Mouse (Mus musculus): ENCODE measurements around the gene Gstm3. TPM values are rescaled to one million over a fixed set of nuclear protein-coding genes. Genes with fewer than 3 reads are reported as not detected.
"Not testable (repeated sequence)": the region's sequence is repeated elsewhere in the genome, so short reads cannot be mapped to it uniquely, and the experiment has no call there.

Gstm3 gene
- polyA plus RNA-seq, 1 experiment: not detected

DNA sequence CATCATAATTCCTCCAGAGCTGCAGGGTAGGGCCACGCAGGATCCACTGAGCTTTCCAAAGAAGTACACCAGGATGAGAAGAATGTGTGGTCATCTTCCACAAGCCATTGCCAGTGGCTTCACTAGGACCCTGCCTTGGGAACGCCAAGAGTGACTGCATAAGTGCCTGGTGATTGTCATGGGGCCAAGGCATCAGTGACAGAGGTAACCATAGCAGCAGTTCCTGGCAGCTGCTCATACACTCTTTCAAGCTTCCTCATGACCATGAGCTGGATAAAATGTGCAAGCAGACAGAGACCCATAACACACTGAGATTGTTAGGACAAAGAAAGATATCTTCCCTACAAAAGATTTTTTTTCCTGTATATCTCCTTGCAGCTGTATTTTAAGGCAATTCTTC, 41.2 kb upstream of the Gstm3 start:
- no peak overlapping the region for H3K27ac ChIP-seq (ENCODE audit: insufficient read depth, low read length)
- TF ChIP-seq CTCF (IDR thresholded peaks at IDR 0.05; ENCODE audit: extremely low read depth, insufficient read depth, low read length) (no peak), POLR2A (IDR thresholded peaks at IDR 0.05; ENCODE audit: extremely low read depth, insufficient read depth, low read length) (no peak)
- H3K4me1 ChIP-seq (ENCODE audit: control insufficient read depth, insufficient read depth, low read length): peaks cover 4% of the 10 kb centered on the region
- H3K4me3 ChIP-seq (ENCODE audit: insufficient read depth, low read length): no peak overlapping the region

DNA sequence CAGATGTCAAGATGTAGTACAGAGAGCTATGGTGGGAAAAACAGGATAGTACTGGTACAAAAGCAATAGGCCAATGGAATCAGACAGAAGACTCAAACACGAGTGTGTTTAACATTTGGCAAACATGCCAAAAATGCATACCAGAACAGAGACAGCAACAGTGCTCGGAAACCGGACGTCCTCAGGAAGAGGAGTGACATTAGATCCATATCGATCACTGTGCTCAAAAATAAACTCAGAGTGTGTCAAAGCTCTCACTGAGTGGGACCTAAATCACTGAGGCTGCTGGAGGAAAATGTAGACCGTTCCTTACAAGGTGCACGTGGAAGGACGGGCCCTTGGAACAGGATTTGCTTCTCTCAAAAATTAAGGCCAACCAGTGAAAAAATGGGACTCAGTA, 32.9 kb upstream of the Gstm3 start:
- Histone ChIP-seq H3K4me3 (ENCODE audit: insufficient read depth, low read length) (no peak overlapping the region), H3K27ac (ENCODE audit: insufficient read depth, low read length) (no peak overlapping the region), H3K4me1 (ENCODE audit: control insufficient read depth, insufficient read depth, low read length) (no peaks in the 10 kb centered on the region)
- TF ChIP-seq POLR2A (IDR thresholded peaks at IDR 0.05; ENCODE audit: extremely low read depth, insufficient read depth, low read length): no peak
- TF ChIP-seq CTCF (IDR thresholded peaks at IDR 0.05; ENCODE audit: extremely low read depth, insufficient read depth, low read length): no peak

GRCm38 (mm10) chr3:107999491-107999890, 30.4 kb upstream of the Gstm3 start:
- H3K4me1 ChIP-seq (ENCODE audit: control insufficient read depth, insufficient read depth, low read length): no peaks in the 10 kb centered on the region
- no peak overlapping the region for H3K4me3 ChIP-seq (ENCODE audit: insufficient read depth, low read length)
- TF ChIP-seq CTCF (IDR thresholded peaks at IDR 0.05; ENCODE audit: extremely low read depth, insufficient read depth, low read length): no peak
- TF ChIP-seq POLR2A (IDR thresholded peaks at IDR 0.05; ENCODE audit: extremely low read depth, insufficient read depth, low read length): no peak
- no peak overlapping the region for H3K27ac ChIP-seq (ENCODE audit: insufficient read depth, low read length)

DNA sequence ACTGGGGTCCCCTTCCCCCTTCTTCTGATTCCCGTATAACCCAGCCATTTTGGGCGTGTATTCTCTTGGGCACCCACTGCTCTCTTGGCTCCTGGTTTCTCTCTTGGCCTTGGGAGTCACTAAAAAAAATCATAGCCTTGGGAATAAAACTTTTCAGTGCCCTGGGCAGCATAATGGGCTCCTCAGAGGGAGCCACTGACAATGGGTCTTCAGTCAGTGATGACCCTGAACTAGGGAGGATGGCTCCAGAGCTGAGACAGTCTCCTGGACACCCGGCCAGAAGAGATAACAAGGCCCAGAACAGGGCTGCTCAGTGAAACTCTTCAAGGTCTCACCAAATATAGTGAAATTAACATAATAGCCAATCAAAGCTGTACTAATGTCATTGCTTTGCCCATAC, 29.5 kb upstream of the Gstm3 start:
- Histone ChIP-seq H3K27ac (ENCODE audit: insufficient read depth, low read length) (no peak overlapping the region), H3K4me3 (ENCODE audit: insufficient read depth, low read length) (no peak overlapping the region), H3K4me1 (ENCODE audit: control insufficient read depth, insufficient read depth, low read length) (no peaks in the 10 kb centered on the region)
- TF ChIP-seq CTCF (IDR thresholded peaks at IDR 0.05; ENCODE audit: extremely low read depth, insufficient read depth, low read length): no peak
- no peak for TF ChIP-seq POLR2A (IDR thresholded peaks at IDR 0.05; ENCODE audit: extremely low read depth, insufficient read depth, low read length)

- H3K4me3 ChIP-seq (ENCODE audit: insufficient read depth, low read length): no peak overlapping the region
- no peak overlapping the region for H3K27ac ChIP-seq (ENCODE audit: insufficient read depth, low read length)
- H3K4me1 ChIP-seq (ENCODE audit: control insufficient read depth, insufficient read depth, low read length): no peaks in the 10 kb centered on the region
- TF ChIP-seq CTCF (IDR thresholded peaks at IDR 0.05; ENCODE audit: extremely low read depth, insufficient read depth, low read length): no peak
- TF ChIP-seq POLR2A (IDR thresholded peaks at IDR 0.05; ENCODE audit: extremely low read depth, insufficient read depth, low read length): no peak
Observed at GRCm38 (mm10) chr3:107996576-107996975, 27.5 kb upstream of the Gstm3 start.

DNA sequence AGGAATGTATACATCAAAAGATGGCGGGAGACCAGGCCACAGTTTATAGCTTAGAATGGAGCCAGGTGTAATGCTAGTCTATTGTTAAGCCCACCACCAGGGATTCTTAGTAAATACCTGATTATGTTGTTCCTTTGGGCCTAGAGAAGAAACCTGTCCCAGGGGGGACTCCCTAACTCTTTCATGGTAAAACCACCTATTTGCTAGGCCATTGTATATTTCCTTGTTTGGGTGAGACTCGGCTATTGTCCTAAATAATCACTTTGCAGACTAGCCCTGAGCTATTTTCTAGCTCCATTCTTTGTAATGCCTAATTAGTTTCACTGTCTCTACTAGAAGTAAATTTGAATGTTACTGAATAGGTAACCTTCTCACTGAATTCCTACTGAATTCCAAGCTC, 26.9 kb upstream of the Gstm3 start:
- H3K4me1 ChIP-seq (ENCODE audit: control insufficient read depth, insufficient read depth, low read length); H3K27ac ChIP-seq (ENCODE audit: insufficient read depth, low read length); H3K4me3 ChIP-seq (ENCODE audit: insufficient read depth, low read length): not testable (repeated sequence)

GRCm38 (mm10) chr3:107986041-107986562, 17.0 kb upstream of the Gstm3 start, which contains the start of gene Gstm2:
Gene Gstm2, minus strand, starts transcription at chr3:107986453.
- TF ChIP-seq POLR2A (IDR thresholded peaks at IDR 0.05; ENCODE audit: extremely low read depth, insufficient read depth, low read length): no peak
- TF ChIP-seq CTCF (IDR thresholded peaks at IDR 0.05; ENCODE audit: extremely low read depth, insufficient read depth, low read length): no peak
- Histone ChIP-seq H3K27ac (ENCODE audit: insufficient read depth, low read length) (no peak within 1 kb of the TSS), H3K4me1 (ENCODE audit: control insufficient read depth, insufficient read depth, low read length) (no peaks in the 10 kb centered on the region; the same call in 1 of the 2 replicates), H3K4me3 (ENCODE audit: insufficient read depth, low read length) (no peak within 1 kb of the TSS)

- not testable (repeated sequence) for H3K27ac ChIP-seq (ENCODE audit: insufficient read depth, low read length); H3K4me1 ChIP-seq (ENCODE audit: control insufficient read depth, insufficient read depth, low read length); H3K4me3 ChIP-seq (ENCODE audit: insufficient read depth, low read length)
Observed at GRCm38 (mm10) chr3:107985141-107985540, 16.1 kb upstream of the Gstm3 start.

DNA sequence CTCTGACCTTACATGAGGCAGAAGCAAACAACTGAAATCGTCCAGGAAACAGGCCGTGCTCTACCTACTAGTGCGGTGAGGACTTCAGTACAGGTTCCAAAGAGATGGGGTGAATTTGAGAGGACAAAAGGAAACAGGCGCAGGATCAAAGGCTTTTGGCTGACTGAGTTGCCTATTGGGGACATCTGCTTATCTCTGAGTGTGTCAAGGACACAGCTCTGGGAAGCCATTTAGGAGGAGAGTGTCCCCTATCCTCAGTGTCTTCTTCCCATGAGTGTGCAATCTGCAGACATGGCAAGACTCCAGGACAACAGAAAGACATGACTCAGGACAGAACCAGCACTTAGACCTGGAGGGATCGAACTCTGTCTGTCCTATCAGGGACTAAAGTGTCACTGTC, 15.4 kb upstream of the Gstm3 start:
- no peaks in the 10 kb centered on the region; the same call in 1 of the 2 replicates for H3K4me1 ChIP-seq (ENCODE audit: control insufficient read depth, insufficient read depth, low read length)
- TF ChIP-seq CTCF (IDR thresholded peaks at IDR 0.05; ENCODE audit: extremely low read depth, insufficient read depth, low read length): no peak
- no peak for TF ChIP-seq POLR2A (IDR thresholded peaks at IDR 0.05; ENCODE audit: extremely low read depth, insufficient read depth, low read length)
- H3K4me3 ChIP-seq (ENCODE audit: insufficient read depth, low read length): no peak overlapping the region
- no peak overlapping the region for H3K27ac ChIP-seq (ENCODE audit: insufficient read depth, low read length)

GRCm38 (mm10) chr3:107983771-107984170, 14.7 kb upstream of the Gstm3 start:
- Histone ChIP-seq H3K4me3 (ENCODE audit: insufficient read depth, low read length) (no peak overlapping the region), H3K4me1 (ENCODE audit: control insufficient read depth, insufficient read depth, low read length) (no peaks in the 10 kb centered on the region; the same call in 1 of the 2 replicates), H3K27ac (ENCODE audit: insufficient read depth, low read length) (no peak overlapping the region)
- TF ChIP-seq CTCF (IDR thresholded peaks at IDR 0.05; ENCODE audit: extremely low read depth, insufficient read depth, low read length) (no peak), POLR2A (IDR thresholded peaks at IDR 0.05; ENCODE audit: extremely low read depth, insufficient read depth, low read length) (no peak)

DNA sequence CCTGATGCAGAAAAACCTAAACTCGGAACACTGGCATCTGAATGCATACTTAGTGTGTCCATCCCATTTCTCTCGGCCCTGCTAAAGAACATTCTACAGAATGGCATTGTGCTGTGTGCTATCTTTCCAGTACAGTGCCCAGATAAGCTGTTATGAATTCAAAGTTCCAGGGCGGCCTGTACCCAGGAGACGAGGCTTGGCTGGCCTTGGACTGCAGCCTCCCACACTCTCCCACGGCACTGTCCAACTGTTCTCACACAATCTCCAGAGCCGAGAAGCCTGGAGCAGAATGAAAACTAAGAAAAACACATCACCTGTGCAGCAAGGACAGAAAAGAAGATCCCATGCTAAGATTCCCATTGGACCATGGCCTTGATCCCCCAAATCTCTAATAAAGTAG, 13.6 kb upstream of the Gstm3 start:
- Histone ChIP-seq H3K4me3 (ENCODE audit: insufficient read depth, low read length) (no peak overlapping the region), H3K27ac (ENCODE audit: insufficient read depth, low read length) (no peak overlapping the region), H3K4me1 (ENCODE audit: control insufficient read depth, insufficient read depth, low read length) (no peaks in the 10 kb centered on the region; the same call in 1 of the 2 replicates)
- TF ChIP-seq CTCF (IDR thresholded peaks at IDR 0.05; ENCODE audit: extremely low read depth, insufficient read depth, low read length): no peak
- TF ChIP-seq POLR2A (IDR thresholded peaks at IDR 0.05; ENCODE audit: extremely low read depth, insufficient read depth, low read length): no peak

Data from cortical plate, adult 2 months (tissue).